Mouse (Mus musculus) bone marrow, adult 2 months (tissue): Measurements from ENCODE around the gene Ispd.

Source experiments
- CTCF ChIP-seq: fragments of 200-500 bp; IDR thresholded peaks from 2 replicates; pipeline ENCODE4 v1.5.1; 2011; ENCODE audit warnings: low read length, control low read depth; ENCODE audit not compliant: control insufficient read depth, insufficient read depth
- POLR2A ChIP-seq: fragments of 200-500 bp; IDR thresholded peaks from 2 replicates; pipeline ENCODE4 v1.6.1; 2011; ENCODE audit warnings: low read depth, mild to moderate bottlenecking, control low read depth, low read length, borderline replicate concordance; ENCODE audit not compliant: control insufficient read depth

DNA sequence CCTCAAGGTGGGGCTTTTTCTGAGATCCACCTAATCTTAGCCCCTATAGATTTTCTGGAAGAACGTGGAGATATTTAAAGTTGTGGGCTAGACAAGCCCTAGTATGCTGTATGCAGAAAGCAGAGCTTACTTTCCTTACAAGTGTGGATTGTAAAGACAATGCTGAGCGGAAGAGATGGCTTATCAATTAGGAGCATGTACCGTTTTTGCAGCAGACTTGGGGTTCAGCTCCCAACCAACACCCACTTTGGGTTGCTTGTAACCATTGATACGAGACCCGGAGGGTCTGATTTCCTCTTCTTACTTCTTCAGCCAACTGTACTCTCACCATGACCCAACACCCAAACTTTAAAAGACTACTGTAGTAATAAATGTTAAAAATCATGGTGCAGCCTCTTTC lies 20.6 kb upstream of the Ispd start:
- TF ChIP-seq CTCF (no peak), POLR2A (no peak)
